In the genomic region with DNA sequence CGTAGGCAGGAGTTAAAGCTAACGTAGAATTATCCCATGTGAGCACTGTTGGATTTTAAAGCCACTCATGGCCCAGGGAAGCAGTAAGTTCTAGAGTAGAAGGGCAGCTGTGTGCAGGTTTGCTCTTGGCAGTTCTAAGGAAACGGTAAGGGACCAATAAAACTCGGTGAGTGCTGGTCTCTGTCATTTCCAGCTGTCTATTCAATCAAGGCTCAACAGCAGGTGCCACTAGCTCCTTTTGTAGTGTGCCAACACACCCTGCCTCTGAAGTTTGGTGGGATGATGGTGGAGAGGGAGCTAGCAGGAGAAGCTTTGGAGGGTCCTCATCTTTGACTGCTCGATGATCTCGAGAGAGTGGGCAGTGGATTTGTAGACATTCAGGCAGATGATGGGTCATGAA, we compare ENCODE assay signal across 17 mouse cellular contexts.
"Had no signal": no experiment of that assay in that cellular context is flagged by ENCODE, and none has a peak within 500 bp of the region (broad histone marks: within the 10 kb centered on the region; RNA-seq: fewer than 3 reads in every experiment).

No protein-coding gene starts in this region.

- H3K27ac ChIP-seq: neural tube, embryonic 12.5 days; neural tube, embryonic 13.5 days; neural tube, embryonic 15.5 days; stomach, embryonic 15.5 days; stomach, postnatal 0 days had no signal

- H3K9ac ChIP-seq: neural tube, embryonic 12.5 days; neural tube, embryonic 13.5 days; neural tube, embryonic 15.5 days; stomach, embryonic 15.5 days had no signal

- DNase-seq: retina, postnatal 1 day; right cerebral cortex, adult 18-20 months; right cerebral cortex, postnatal 14 days; right cerebral cortex, postnatal 25 days; right cerebral cortex, postnatal 4 days; spleen, adult 18-20 months; thymus, adult 18-20 months; thymus, adult 2 months; thymus, postnatal 14 days; thymus, postnatal 25 days; thymus, postnatal 36 days; thymus, postnatal 4 days had no signal

- H3K4me3 ChIP-seq: neural tube, embryonic 12.5 days; neural tube, embryonic 13.5 days; neural tube, embryonic 15.5 days; stomach, embryonic 15.5 days had no signal

- H3K9me3 ChIP-seq: neural tube, embryonic 12.5 days; neural tube, embryonic 13.5 days; neural tube, embryonic 15.5 days; stomach, embryonic 15.5 days had no signal

- H3K27me3 ChIP-seq: neural tube, embryonic 12.5 days; neural tube, embryonic 13.5 days; neural tube, embryonic 15.5 days; stomach, embryonic 15.5 days had no signal

- H3K4me2 ChIP-seq: neural tube, embryonic 12.5 days; neural tube, embryonic 13.5 days; neural tube, embryonic 15.5 days; stomach, embryonic 15.5 days had no signal

- H3K4me1 ChIP-seq: neural tube, embryonic 12.5 days; neural tube, embryonic 13.5 days; neural tube, embryonic 15.5 days; stomach, embryonic 15.5 days had no signal
